Mouse (Mus musculus): ENCODE data around the gene Prkcb.

- TF ChIP-seq CTCF (IDR thresholded peaks at IDR 0.05; ENCODE audit: extremely low read depth, insufficient read depth, low read length), result no peak
- no peak for TF ChIP-seq POLR2A (IDR thresholded peaks at IDR 0.05; ENCODE audit: extremely low read depth, insufficient read depth, low read length)
Measured at GRCm38 (mm10) chr7:122294111-122294510, 5.6 kb downstream of the Prkcb start.

Data from cortical plate, adult 2 months (tissue).